Mouse (Mus musculus) forebrain, embryonic 13.5 days (tissue): ENCODE measurements around the gene Tmtc3. TPM values are rescaled to one million over a fixed set of nuclear protein-coding genes. Genes with fewer than 3 reads are reported as not detected.
"Not testable (repeated sequence)": the region's sequence is repeated elsewhere in the genome, so short reads cannot be mapped to it uniquely, and the experiment has no call there.

Source experiments
- ATAC-seq: fragments of 200-750 bp; cut with Nextera tagmentation; 2 replicates; pipeline ENCODE4 v1.8.0; 2017
- H3K27ac ChIP-seq: fragments of 300-500 bp; sonication (generic); 2 replicates; pipeline ENCODE4 v1.5.1; 2015; ENCODE audit warnings: inconsistent platforms, mild to moderate bottlenecking, moderate library complexity
- H3K27me3 ChIP-seq: fragments of 300-500 bp; sonication (generic); 2 replicates; pipeline ENCODE4 v1.6.1; 2015; ENCODE audit warnings: mild to moderate bottlenecking, inconsistent platforms
- H3K36me3 ChIP-seq: fragments of 300-500 bp; sonication (generic); 2 replicates; pipeline ENCODE4 v1.6.1; 2015; ENCODE audit warnings: mild to moderate bottlenecking, inconsistent platforms; ENCODE audit not compliant: poor library complexity, severe bottlenecking
- H3K4me1 ChIP-seq: fragments of 300-500 bp; sonication (generic); 2 replicates; pipeline ENCODE4 v1.6.1; 2015; ENCODE audit warnings: inconsistent platforms
- H3K4me2 ChIP-seq: fragments of 300-500 bp; sonication (generic); 2 replicates; pipeline ENCODE4 v1.6.1; 2015; ENCODE audit warnings: inconsistent platforms, mild to moderate bottlenecking, moderate library complexity
- H3K4me3 ChIP-seq: fragments of 300-500 bp; sonication (generic); 2 replicates; pipeline ENCODE4 v1.5.1; 2015; ENCODE audit warnings: mild to moderate bottlenecking, inconsistent platforms
- H3K9ac ChIP-seq: fragments of 300-500 bp; sonication (generic); 2 replicates; pipeline ENCODE4 v1.6.1; 2015; ENCODE audit warnings: mild to moderate bottlenecking, inconsistent platforms
- H3K9me3 ChIP-seq: fragments of 300-500 bp; sonication (generic); replicated peaks from 2 replicates; pipeline ENCODE4 v1.6.1; 2016; ENCODE audit warnings: inconsistent platforms
- WGBS: fragments of 180-500 bp; shearing (Covaris S2); methylation state at CpG from one replicate; pipeline ENCODE4 v1.1.7; 2015; 5-methylcytosine and 5-hydroxymethylcytosine counted together
- polyA plus RNA-seq: library from polyadenylated mRNA; unstranded; fragments of >200 nt; fragmentation: Nextera tagmentation; extraction: Ambion mirVana; gene quantifications from 2 replicates; pipeline ENCODE4 v1.2.1, GENCODE M21; 2015

Tmtc3 gene
- polyA plus RNA-seq, 1 experiment from 2014 or later: 13.2 TPM

DNA sequence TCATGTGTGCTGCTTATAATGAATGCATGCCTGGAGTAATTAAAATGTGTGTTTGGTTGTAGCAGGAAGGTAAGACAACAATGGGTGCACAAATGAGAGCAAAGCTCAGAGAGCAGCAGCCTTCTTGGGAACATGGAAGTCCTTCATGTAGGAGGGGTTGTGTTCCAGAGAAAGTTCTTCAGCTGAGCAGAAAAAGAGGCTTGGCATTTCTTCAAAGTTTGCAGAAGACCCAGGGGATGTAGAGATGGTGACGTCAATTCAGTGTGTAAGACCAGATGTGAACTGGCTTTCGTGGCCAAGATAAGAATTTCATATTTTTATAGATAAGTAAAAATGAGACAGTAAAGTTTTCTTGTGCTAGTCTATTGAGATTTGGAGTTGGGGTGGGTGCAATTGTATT, 59.6 kb downstream of the Tmtc3 start:
- Histone ChIP-seq H3K27me3 (no peaks in the 10 kb centered on the region), H3K4me1 (no peaks in the 10 kb centered on the region), H3K36me3 (no peaks in the 10 kb centered on the region), H3K27ac (no peak overlapping the region), H3K9ac (no peak overlapping the region), H3K4me2 (no peak overlapping the region), H3K4me3 (no peak overlapping the region), H3K9me3 (no peaks in the 10 kb centered on the region)
- no peak for ATAC-seq
- 91% methylated on average over 2 of the region's 2 CpGs for WGBS

DNA sequence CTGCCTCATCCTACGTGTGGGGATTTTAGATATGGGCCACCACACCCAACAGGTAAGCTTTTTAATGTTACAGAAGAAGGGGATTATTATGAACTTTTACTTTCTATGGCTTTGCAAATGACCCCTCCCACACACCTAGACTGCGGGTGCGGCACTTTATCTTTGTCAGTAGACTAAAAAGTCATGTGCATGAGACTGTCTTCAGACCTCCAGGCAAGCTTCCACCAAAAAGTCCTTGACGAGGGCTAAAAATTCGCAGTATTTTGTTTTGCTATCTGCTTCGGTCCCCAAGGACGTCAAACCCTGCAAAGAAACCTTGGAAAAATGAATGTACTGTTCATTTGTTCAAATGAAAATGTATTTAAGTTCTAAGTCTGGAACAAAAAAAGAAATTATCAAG, 71.6 kb downstream of the Tmtc3 start:
- H3K9ac ChIP-seq: no peak overlapping the region
- no peak overlapping the region for H3K4me2 ChIP-seq
- H3K36me3 ChIP-seq: no peaks in the 10 kb centered on the region
- no peak overlapping the region for H3K27ac ChIP-seq
- no peaks in the 10 kb centered on the region for H3K4me1 ChIP-seq
- no peak for ATAC-seq
- WGBS: 91% methylated on average over 7 of the region's 7 CpGs
- no peak overlapping the region for H3K4me3 ChIP-seq
- no peaks in the 10 kb centered on the region for H3K9me3 ChIP-seq
- no peaks in the 10 kb centered on the region for H3K27me3 ChIP-seq

DNA sequence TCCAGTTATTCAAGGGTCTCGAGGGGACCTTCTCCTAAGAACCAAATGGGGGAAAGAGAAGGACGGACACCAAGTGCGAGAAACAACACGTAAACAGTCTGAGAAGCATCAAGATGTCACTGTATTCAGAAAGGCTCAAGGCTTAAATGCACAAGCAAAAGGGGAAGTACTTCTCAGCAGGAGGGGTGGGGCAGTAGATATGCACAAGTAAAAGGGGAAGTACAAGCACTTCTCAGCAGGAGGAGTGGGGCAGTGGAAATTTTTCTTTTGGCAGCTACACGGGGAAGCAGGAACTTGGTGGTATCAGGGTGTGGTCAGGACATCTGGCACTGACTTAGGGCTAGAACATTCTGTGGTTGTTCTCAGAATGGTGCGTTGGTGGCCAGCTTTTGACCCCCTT, 84.8 kb downstream of the Tmtc3 start:
- H3K27me3 ChIP-seq, H3K4me3 ChIP-seq, H3K9me3 ChIP-seq, H3K4me2 ChIP-seq, H3K36me3 ChIP-seq, H3K9ac ChIP-seq, ATAC-seq, H3K27ac ChIP-seq, H3K4me1 ChIP-seq: not testable (repeated sequence)
- WGBS: 92% methylated on average over 6 of the region's 6 CpGs

Other genes starting within 250 kb of the Tmtc3 start
- gene Gm4301, start 151.7 kb downstream of the Tmtc3 start, polyA plus RNA-seq: not detected in 2 replicates
- gene Gm4302, start 146.5 kb downstream of the Tmtc3 start, polyA plus RNA-seq: not detected in 2 replicates
- gene Gm4303, start 141.4 kb downstream of the Tmtc3 start, polyA plus RNA-seq: not detected in 2 replicates
- gene Gm4305, start 136.3 kb downstream of the Tmtc3 start, polyA plus RNA-seq: not detected in 2 replicates
- gene Gm4307, start 126.0 kb downstream of the Tmtc3 start, polyA plus RNA-seq: not detected in 2 replicates
- gene Gm4312, start 104.8 kb downstream of the Tmtc3 start, polyA plus RNA-seq: not detected in 2 replicates
- gene Cep290, start 208 bp upstream of the Tmtc3 start, polyA plus RNA-seq: 7.9 and 8.3 TPM in 2 replicates
- 10.2 and 13.4 TPM in 2 replicates for gene 4930430F08Rik, start 103.1 kb upstream of the Tmtc3 start, polyA plus RNA-seq
- not detected in 2 replicates for gene 1700017N19Rik, start 103.1 kb upstream of the Tmtc3 start, polyA plus RNA-seq